Mouse (Mus musculus): ENCODE measurements around the gene Pigw.
A peak's percentile ranks its signal among the peaks of the same experiment; 100 is the strongest.

Gene Pigw

GRCm38 (mm10) chr11:84879772-84880464 lies at the start of gene Pigw, which contains the start of gene Myo19:
Gene Pigw (minus strand): TSS chr11:84880285.
Gene Myo19 (plus strand): TSS chr11:84880148.
- peak; percentile 79 for DNase-seq (ENCODE audit: low spot score)

GRCm38 (mm10) chr11:84920981-84921380 lies 40.9 kb upstream of the Pigw start:
- no peak for DNase-seq (ENCODE audit: low spot score)

DNA sequence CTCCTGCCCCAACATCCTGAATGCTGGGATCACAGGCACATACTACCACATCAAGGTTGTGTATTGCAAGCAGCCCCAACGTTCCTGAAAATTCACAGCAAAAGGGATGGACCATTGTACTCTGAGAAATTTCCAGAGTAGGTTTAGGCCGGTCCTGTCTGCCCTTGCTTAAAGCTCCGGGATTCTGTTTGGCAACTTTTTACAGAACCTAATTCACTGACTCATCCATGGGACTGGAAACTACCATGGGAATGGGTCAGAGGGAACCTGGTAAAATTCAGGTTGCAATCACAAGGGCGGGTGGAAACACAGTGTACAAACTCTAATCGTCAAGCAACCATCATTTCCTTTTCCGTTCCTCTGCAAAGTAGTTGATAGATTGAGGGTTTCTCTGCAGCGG lies 39.9 kb upstream of the Pigw start:
- no peak for DNase-seq (ENCODE audit: low spot score)

DNA sequence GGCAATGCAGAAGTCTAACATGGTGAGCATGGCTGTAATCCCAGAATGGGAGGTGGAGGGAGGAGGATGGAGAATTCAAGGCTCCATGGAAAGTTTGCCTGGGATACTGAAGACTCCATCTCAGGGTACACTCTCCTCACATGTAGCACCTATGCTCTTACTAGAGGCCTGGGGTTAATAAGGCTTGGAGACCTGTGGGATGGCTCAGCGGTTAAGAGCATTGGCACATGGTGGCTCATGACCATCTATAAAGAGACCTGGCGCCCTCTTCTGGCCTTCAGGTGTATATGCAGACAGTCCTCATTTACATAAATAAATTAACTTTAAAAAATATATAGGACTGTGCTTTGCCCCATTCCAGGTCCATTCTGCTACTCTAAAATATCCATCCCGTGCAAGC lies 39.2 kb upstream of the Pigw start:
- DNase-seq (ENCODE audit: low spot score), result peak; percentile 35

GRCm38 (mm10) chr11:84918425-84918824 lies 38.3 kb upstream of the Pigw start:
- DNase-seq (ENCODE audit: low spot score), result peak; percentile 82

DNA sequence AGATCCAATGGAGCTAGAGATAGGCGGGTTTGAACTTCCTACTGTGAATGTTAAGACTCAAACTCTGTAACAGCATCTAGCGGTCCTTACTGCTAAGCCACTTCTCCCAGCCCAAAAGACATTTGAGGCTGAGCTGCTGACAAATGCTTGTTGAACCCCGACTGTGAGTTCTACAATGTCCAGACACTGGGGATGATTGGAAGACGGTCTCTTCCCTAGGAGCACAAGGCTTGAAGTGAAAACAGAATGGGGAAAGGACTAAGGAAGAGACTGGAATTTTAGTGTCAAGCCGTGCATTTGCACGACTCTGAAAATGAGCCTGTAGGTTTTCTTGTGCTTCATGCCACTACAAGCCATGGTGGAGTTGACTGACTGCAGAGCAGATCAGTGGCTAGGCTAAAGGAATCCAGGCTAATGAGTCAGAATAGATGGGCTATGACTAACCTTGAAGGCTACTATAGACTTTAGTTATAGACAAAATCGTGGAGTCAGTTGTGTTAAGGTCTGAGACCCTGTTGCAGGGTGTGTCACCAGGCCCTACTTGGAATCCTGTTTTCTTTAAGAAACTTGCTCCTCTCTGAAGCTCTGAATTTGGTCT lies 36.7 kb upstream of the Pigw start:
- DNase-seq (ENCODE audit: low spot score), result no peak

- DNase-seq (ENCODE audit: low spot score), result peak; percentile 65
Observed at GRCm38 (mm10) chr11:84916053-84916702, 36.1 kb upstream of the Pigw start, which contains the start of gene Znhit3. Gene Znhit3 (minus strand): TSS chr11:84916366.

DNA sequence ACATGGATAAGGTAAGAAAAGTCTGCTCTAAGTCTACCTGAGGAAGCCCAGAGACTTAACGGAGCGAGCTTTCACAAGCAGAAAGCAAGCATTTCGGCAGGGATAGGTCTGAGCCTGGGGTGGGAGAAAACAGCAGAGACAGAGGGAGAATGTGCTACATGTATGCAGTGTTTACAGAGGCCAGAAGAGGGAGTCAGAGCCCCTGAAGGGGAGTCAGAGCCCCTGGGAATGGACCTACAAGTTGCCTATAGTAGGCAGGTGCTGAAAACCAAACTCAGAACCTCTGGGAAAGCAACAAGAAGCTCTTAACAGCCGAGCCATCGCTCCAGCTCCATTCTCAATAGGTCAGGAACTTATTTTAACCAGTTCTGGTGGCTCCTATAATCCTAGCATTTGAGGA lies 34.6 kb upstream of the Pigw start:
- DNase-seq (ENCODE audit: low spot score), result no peak

GRCm38 (mm10) chr11:84910411-84910810 lies 30.3 kb upstream of the Pigw start:
- DNase-seq (ENCODE audit: low spot score), result no peak

- DNase-seq (ENCODE audit: low spot score), result no peak
Observed at GRCm38 (mm10) chr11:84908480-84908879, 28.4 kb upstream of the Pigw start.

DNA sequence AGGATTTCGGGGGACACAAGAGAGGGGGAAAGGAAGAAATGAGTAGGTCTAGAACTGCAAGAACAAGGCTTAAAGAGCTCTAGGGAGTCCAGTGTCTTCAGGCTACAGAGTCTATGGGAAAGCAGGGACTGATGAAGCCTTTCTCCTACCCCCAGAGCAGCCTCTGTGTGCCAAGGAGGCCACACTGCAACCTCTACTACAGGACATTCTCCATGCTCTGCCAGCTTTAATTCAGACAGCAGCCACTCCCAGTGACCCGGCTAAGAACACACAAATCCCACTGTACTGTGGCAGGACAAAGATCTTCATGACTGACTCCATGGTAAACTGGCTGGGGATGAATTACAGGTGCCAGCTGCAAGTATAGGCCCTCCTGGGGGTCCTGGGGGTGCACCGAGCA lies 27.0 kb upstream of the Pigw start:
- no peak for DNase-seq (ENCODE audit: low spot score)

DNA sequence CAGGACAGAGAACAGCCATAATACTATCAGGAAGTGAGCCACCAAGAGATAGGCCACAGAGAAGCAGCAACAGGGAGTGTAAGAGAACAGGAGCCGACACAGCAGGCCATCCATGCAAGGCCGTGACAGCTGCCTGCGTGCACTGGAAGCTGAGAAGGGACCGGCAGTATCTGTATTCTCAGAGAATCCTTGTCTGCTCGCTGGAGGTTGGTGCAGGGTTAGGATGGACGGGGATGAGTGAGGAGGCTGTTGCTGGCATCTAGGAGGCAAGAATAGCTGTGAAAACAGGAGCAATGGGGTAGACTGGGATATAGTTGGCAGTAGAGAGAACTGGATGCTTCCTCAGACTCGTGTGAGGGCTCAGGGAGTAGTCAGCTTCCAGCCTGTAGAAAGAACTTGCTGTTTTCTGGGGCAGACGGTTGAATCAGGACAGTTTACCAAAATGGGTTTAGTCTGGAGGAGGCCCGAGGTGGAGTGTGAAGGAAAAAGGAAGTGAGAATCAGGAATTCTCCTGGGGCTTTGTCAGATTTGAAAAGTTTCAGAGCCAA lies 24.6 kb upstream of the Pigw start:
- DNase-seq (ENCODE audit: low spot score), result no peak

- DNase-seq (ENCODE audit: low spot score), result no peak
Observed at GRCm38 (mm10) chr11:84893113-84893512, 13.0 kb upstream of the Pigw start.

- DNase-seq (ENCODE audit: low spot score), result no peak
Observed at GRCm38 (mm10) chr11:84891705-84892104, 11.6 kb upstream of the Pigw start.

- no peak for DNase-seq (ENCODE audit: low spot score)
Observed at GRCm38 (mm10) chr11:84889492-84889891, 9.4 kb upstream of the Pigw start.

DNA sequence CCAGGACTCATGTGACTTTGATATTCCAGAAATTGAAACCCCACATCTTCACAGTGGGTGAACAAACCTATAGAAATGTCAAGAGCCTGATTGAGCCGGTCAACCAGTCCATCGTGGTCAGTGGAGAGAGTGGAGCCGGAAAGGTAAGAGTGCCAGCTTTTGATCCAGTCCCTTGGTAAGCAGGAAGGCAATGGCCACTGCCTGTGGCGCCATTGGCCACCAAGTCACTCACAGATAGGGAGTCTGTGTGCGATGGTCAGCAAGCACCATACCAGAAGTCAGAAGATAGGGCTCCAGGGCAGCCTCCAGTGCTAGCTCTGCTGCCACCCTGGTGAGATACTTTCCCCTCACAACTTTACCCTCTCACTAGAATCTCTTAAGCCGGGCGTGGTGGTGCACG lies 7.9 kb upstream of the Pigw start:
- DNase-seq (ENCODE audit: low spot score), result no peak

GRCm38 (mm10) chr11:84886767-84887511 lies 6.9 kb upstream of the Pigw start:
- no peak for DNase-seq (ENCODE audit: low spot score)

DNA sequence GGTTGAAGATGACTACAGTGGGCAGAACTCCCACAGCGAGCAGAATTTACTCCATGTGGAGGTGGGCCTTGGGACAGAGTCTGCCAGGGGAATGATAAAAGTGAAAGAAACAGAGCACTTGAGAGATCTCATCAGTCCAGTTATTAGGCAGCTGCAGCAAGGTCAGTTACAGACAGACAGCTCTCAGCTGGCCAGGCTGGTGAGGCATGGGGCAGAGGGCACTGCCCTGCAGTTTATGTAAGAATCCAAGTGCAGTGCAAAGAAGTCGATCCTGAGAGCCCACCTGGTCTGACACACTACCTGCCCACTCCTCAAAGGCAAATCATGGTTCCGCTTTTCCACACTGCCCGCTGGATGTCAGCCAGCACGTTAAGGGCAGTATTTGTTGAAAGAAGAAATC lies 6.2 kb upstream of the Pigw start:
- DNase-seq (ENCODE audit: low spot score), result no peak

DNA sequence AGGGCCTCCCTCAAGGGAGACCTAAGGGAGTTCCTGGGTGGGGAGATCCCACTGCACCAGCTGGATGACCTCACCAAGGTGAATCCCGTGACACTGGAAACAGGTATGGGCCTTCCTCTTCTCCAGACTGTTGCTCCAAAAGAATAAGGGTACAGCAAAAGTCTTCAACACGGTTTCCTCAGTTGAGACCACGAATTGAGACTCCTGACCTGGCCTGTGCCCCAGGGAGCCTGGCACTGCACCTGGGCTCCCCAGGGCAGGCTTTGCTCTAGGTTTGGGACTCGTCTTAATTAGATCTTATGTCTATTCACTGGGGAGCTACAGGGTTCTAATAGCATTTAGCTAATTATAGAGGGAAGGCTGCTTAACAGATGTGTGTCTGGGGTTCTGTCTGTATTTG lies 5.2 kb upstream of the Pigw start:
- no peak for DNase-seq (ENCODE audit: low spot score)

DNA sequence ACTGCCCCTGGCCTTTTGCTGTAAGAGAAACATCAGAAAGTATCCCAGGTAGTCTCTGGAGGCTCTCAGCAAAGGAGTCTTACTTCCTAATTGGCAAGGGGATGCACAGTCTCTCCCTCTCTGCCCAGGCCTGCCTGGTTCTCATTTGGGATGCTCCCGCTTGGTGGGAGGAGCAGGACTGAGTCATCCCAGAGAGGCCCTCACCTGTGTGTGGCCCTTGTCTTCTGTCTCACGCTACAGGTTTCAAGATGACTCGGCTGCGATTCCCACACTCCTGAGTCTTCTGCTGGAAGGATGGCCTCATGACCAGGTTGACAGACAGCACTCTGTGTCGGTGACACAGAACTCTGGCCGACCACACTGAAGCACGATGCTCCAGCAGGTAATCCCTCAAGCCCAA lies 2.3 kb upstream of the Pigw start:
- no peak for DNase-seq (ENCODE audit: low spot score)

- DNase-seq (ENCODE audit: low spot score), result no peak
Observed at GRCm38 (mm10) chr11:84880971-84881370, 886 bp upstream of the Pigw start.

GRCm38 (mm10) chr11:84880465-84880961 lies 428 bp upstream of the Pigw start:
- DNase-seq (ENCODE audit: low spot score), result no peak
